Mouse (Mus musculus) embryo, embryonic 9.5 days (tissue): ENCODE measurements around the gene Edil3.
A peak's percentile ranks its signal among the peaks of the same experiment; 100 is the strongest.
"Not testable (repeated sequence)": the region's sequence is repeated elsewhere in the genome, so short reads cannot be mapped to it uniquely, and the experiment has no call there.

Experiments used
- DNase-seq: peaks from one replicate; pipeline ENCODE4 v3.0.0-alpha.2; 2017; ENCODE audit errors: extremely low spot score

Edil3 gene

DNA sequence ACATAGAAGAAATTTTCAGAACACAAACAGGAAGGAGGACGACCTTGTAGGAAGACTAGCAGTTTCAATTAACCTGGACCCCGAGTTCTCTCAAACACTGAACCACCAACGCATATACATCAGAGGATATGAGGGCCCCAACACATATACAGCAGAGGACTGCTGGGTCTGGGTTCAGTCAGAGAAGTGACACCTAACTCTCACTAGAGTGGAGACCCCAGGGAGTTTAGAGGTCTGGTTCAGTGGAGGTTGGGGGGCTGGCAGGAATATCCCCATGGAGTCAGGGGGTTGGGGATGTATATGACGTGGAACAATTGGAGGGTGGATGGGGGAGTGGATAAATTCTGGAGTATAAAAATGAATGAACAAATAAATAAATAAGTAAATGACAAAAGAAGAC, 151.1 kb downstream of the Edil3 start:
- no peak for DNase-seq

DNA sequence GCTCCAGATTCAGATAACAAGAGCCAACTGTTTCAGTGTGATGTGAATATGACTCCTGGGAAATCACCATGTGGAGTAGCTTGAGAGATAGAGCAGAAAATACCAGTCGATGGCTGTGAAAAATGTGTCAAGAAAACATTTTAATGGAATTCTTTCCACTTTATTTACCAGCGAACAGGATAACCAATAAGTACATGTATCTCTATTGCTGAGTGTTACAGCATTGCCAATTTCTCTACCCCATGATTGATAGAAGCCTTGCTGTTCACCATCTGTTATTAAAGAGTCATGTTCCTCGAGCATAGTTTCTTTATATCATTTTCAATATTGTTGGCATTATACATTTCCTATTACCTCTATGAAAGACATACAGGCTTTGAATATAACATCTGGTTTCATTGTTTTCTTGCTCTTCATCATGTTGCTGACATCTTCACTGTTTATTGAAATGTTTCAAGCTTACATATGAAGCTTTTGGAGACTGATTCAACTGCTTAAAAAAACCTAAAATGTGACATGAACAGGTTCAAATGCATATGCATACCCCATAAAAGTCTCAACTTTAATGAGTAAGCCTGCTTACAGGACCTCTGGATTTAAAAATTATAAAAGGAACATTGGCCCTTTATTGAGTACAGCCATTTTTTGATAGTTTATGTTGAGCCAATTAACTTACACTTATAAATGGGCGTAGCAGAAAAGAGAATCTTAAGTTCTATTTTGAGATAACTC, 186.6 kb downstream of the Edil3 start:
- DNase-seq: no peak

DNA sequence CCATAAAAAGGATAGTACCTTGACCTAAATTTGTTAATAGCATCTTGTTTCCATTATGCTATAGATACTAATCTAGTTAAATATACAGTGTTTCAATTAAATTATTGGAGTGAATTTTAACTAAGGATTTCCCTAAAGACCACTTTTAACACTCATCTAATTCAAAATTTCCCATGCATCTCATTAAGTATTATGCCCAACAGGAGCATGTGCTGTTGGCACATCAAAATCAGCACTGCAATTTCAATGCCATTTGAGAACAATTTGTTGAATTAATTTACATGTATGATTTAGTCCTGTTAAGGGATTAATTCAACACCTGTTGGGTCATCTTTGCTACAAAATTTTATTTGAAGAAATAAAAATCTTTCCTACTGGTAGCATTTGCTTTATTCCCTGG, 191.2 kb downstream of the Edil3 start:
- DNase-seq: no peak

DNA sequence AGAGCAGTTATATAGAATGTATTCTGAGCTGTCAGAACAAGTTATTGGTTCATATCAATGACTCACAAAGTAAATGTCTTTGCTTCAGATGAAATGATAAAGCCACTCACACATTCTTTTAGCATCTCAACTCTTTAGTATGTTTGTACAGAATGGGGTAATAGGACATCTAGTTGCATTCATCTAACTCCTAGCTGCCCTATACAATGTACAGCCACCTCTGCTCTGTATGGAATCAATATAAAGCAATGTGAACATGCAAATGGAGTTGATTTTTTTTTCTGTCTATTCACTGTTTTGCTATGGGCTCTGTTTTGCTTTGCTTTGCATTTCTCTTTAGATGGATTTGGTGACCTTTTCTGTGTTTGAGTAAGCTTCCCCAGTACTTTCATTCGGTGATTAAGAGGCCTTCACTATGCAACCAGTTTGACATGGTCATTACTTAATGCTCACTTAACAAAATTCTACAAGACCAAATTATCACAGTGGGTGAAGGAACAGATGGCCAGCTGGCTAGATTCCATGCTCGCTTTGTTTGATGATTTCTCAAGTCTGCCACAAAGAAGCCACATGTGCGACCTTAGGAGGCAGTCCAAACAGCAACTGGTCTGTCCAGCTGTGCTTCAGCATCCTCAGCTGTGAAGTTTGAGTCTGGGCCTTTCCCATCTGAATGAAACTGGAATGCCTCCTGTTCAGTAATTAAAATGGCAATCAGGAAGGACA, 208.7 kb downstream of the Edil3 start:
- peak; percentile 4 for DNase-seq

DNA sequence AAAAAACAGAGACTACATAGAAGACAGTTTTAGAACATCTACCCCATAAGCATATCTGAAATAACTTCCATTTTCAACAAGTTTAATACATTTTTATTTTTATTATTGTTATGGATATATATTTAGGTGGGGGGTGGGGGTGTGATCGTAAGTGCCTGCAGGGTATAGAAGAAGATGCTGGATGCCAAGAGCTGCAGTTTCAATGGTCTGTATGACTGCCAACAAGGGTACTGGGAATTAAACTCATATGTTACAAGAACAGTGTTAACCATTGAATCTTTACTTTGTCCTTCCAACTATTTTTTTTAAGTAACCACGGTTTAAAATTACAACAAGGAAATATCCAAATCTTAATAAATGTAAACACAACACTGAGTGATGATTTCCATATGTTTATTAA, 214.4 kb downstream of the Edil3 start:
- DNase-seq: no peak

DNA sequence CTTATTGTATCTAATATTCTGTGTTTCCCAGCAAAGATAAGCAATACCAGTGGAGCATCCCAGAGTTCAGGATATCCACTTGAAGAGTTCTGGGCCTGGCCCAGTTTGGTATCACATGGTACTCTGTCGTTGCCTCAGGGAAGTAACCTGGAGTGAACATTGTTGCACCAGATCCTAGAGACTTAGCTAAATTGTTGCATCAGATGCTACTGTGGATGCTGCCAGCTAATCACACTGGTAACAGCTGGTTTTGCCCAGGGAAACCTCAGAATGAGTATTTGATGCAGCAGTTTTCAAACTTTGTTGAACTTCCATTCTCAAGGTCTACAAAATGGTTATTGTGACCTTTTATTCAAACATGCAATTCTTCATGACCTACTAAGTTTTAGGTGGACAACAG, 220.2 kb downstream of the Edil3 start:
- no peak for DNase-seq

DNA sequence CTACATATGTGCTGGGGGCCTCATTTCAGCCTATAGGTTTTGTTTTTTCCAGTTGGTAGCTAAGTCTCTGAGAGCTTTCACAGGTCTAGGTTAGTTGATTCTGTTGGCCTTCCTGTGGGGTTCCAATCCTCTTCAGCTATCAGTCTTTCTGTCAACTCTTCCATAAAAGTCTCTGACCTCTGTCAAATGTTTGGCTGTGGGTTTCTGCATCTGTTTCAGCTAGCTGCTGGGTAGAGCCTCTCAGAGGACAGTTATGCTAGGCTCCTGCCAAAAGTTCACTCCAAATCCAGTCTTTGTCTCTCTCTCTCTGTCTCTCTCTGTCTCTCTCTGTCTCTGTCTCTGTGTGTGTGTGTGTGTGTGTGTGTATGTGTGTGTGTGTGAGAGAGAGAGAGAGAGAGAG, 248.9 kb downstream of the Edil3 start:
- not testable (repeated sequence) for DNase-seq

DNA sequence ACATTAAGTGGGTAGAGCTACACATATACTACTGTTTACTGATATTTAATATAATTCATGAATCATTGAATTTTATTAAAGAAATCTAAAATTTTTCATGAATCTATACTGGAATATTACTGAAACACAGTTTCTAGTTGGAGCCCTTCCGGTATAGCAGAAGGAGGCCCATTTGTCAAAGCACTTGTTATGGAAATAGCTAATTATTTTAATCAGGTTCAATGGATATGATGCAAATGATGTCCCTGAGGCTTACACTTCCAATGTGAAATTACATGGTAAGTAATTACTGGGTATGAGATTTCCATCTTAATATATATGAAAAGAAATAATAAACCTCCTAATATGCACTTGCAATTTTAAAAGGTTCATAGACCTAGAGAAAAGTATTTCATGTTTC, 254.9 kb downstream of the Edil3 start:
- no peak for DNase-seq

DNA sequence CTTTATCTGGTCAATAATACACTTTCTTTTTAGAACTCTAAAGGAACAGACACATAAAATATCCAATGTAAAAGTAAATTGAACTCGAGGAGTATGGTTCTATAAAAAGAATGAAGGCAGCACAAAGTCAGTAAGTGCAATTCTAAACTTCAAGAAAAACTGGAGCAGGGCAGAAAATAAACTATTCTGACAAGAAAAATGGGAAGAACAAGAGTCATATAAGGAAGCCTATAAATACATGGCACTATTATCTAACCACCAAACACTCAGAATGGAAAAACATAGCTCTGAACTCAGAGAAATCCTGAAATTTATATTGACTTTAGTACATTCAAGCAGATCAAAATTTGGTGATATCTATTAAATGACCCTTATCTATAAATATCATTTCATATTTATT, 284.6 kb downstream of the Edil3 start:
- no peak for DNase-seq

DNA sequence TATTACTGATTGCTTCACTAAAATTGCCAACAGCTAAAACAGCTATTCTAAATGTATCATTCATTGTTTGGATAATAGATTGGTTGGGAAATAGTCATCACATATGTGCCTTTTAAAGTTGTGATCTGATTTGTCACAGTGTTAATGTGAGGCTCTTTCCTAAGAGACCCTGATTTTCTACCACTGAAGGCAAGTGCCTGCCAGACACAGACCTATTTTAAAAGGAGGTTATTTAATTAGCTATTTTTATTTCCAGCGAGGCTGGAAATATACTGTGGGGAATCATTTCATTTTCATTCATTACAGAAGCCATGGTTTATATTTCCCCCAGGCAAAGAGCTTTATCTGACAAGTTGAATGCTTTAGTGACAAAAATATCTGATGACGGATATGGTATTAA, 296.3 kb downstream of the Edil3 start:
- no peak for DNase-seq

DNA sequence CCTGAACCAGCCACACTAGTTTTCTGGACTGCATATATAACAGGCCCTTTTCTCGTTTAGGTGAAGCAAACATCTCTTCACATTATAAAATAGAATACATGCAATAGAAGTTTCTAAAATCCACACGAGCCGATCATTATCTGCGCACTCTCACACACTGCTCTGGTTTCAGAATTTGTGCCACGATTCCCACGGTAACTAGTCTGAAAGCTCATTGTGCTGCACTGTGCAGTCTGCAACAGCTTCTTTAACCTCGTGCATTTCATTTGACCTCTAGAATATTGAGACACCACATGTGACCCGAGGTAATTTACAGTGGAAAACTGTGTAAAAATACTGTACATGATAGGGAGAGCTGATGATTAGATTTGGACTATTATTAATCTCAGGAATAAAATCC, 298.5 kb downstream of the Edil3 start:
- no peak for DNase-seq

DNA sequence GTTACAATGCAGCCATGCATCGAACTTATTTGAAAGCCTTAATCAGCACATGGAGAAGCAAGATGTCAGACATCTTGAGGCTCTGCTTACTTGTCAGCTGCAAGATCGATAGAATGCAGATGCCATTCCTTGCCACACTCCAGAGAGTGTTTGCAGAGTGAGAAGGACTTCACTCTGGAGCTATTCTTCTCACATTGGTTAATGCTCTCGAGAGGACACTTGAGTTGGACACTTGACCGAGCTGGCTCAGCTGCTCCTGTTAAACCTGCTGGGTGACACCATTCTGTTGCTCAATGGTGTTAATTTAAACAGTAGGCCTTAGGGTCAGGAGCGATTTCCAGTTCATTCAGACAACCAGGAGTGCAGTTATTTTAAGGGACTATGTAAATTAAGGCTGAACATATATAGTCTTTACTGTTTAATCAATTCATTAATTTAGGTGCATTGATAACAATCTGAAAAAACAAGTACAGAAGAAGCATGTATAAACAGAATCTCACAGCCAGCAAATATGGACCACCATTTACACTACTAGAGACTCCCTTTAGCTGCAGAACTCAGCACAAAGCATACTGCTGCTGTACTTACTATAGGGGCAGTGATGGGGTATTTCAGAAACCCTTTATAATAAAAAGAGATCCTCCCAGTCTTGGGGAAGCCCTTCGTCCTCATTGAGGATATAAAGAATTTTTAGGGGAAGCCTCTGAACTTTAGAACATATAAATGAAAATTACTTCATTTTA, 301.4 kb downstream of the Edil3 start:
- peak; percentile 8 for DNase-seq

DNA sequence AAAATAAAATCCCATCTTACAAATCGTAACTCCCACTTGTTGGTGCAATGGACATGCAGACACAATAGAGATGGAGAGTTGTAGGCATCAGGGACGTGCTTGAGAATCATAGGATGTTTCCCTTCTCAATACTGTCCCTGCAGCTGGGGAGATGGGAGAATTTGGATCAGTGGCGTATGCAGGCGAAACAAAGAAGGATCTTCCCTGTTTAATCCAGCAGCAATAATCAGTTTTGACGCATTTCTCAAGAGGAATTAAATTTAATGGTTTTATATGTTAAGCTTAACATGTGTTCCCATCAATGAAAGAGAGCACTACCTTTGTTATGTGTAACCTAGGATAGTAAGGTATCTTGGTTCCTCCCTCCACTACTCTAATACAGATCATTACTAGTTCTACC, 302.1 kb downstream of the Edil3 start:
- no peak for DNase-seq

DNA sequence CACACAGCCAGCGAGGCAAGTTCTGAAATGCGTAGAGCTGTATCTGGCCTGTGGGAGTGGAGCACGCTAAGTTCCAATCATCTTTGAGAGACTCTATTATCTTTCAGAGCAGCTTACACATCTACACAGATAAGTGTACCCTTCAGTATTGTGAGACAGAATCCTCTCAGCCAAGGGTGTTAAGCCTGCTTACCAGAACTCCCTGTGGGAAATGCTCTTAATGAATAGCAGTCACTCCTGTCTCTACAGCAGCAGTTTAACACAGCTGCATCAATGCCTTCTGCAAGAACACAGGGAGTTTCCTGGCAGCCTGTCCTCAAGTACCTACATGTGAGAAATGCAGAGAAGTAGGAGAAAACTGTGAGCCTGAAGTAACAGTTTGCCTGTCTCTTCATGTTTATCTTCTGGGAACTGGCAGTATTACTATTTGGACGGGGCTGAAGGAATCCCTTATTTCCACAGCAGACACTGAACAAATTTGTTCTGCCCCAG, 324.8 kb downstream of the Edil3 start:
- peak; percentile 2 for DNase-seq

DNA sequence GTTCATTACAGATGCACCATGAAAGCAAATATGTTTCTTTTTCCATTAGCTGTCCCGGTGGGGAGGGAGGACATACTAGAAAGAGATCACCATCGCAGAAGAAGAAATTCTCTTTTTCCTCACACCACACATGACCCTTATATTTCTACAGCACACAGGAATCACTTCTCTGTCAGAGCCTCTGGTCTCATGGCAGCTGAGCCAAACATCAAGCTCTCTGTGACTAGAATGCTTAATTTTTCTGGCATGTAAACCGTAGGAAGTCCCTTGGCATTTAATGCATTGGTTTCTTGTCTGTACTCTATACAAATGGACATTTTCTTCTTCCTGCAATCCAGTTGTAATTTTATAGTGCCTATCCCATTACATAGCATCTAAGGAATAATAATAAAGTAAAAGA, 330.6 kb downstream of the Edil3 start:
- DNase-seq: no peak

DNA sequence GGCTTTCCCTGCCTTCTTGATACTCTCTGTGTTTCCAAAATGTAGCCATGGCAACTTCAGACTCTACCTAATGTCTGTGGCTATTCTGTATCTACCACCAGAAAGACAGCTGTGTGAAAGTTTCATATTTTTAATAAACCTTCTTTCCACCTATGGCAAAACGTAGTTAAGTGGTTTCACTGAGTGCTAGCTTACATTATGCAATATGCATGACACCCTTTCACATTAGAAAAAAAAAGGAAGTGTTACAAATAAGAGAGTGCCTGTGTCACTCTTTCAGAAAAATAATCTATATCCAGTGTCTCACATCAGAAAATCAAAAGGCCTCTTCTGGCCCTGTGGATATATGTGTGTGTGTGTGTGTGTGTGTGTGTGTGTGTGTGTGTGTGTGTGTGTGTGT, 346.7 kb downstream of the Edil3 start:
- no peak for DNase-seq

DNA sequence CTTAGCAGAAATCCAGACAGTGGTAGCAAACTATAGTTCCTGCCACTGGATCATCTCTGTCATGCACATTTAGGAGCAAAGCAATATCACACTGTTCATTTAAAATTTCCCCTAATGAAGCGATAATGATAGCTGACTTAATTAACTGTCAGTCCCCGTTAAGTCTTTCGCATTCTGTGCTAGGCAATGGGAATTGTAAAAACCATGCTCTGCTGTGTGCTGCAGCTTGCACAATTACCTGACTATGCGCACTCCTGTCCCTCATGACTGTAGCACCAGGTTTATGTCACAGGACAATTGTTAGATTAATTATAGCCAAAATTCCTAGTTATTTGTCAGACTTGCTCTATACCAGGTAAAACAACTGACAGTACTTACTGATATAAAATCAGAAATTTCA, 348.8 kb downstream of the Edil3 start:
- DNase-seq: no peak

DNA sequence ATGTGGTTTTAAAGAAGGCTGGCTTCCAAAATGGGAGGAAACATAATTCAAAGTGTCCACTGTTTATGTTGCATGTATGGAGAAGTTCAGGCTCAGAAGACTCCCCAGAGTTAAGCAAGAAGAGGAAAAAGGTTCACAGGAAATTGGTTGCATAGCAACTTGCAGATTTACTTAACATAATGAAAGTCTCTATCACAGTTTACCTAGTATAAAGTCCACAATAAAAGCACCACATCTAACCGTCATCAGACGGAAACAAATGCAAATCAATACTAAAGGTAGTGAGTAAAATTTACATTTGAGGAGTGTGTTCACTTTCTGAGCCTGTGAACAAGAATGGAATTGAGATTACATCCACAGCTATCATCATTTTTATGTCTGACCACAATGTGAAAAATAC, 353.9 kb downstream of the Edil3 start:
- DNase-seq: no peak

DNA sequence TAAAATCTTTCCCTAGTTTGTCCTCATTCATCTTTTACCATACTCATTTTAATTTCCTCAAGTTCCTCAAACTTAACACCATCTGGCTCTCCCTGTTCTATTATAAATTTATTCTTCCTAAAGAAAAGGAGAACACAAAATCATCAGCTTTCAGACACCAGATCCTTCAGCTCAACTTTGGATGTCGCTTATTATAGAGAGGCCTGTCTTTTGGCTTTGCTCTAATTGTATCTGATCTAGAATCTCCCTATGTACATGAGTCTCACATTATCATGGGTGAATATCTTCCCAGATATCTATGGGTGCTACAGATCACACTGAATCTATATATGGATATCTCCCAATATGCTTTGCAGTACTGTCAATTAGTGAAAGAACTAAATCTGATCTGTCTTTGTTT, 367.8 kb downstream of the Edil3 start:
- DNase-seq: no peak

DNA sequence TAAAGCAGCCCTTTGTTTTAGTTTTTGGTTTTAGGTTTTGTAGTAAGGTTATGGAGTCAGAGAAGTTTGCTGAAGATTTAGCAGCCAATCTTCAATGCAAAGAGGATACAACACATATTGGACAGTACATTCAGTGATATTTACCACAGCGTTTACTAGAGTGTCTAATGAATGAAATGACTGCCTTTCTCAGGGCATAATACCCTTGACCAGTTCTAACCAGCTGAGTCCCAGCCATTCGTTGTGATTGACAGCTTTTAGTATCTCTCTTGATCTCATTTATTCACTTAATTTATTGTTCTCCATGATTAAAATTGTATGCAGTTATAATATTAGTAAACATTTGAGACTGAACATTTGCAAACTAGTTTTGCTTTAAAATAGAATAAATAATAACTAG, 375.7 kb downstream of the Edil3 start:
- DNase-seq: no peak

DNA sequence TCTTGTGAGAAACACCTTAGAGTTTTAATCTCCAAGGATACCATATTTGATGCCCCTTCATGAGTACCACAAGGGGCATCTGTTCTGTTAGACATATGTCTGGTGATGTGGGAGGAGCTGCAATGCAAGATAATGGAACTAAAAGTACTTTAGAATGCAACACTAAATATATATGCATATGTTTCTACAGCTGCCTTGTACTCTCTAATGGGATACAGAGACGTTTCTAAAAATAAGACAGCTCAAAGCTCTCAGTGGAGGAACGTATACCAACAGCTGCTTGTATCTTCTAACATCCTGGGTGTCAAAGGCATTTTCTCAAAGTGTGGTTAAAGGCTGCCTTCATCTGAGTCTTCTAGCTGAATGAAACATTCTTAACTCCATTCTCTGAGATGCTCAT, 378.0 kb downstream of the Edil3 start:
- no peak for DNase-seq

DNA sequence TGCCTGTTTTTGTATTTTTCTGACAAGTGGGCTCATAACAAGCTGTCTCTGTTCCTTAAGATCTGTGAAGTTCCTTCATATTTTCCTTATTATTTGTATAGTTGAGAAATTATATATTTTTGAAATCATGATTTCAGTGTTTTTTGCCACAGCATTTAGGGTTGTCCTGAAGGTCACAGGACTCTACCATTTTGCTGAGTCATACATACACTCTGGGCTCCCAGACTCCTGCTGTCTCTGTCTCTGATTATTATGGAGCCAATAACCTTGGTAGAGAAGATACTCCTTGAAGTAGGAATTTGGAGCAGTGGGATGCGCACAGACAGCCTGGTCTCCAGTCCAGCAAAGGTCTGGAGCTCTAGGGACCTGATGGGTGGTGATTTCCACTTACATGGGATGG, 416.8 kb downstream of the Edil3 start:
- no peak for DNase-seq
